Mouse (Mus musculus) thymus, adult 18-20 months (tissue): ENCODE data around the gene Chst13.

ENCODE experiments used
- DNase-seq, 2 experiments: peaks; one replicate each; pipeline ENCODE4 v3.0.0; 2022; ENCODE audit warnings: mixed read lengths in 2 of 2

Gene Chst13

GRCm38 (mm10) chr6:90319475-90320191 lies 5.4 kb downstream of the Chst13 start:
- DNase-seq: no peak

DNA sequence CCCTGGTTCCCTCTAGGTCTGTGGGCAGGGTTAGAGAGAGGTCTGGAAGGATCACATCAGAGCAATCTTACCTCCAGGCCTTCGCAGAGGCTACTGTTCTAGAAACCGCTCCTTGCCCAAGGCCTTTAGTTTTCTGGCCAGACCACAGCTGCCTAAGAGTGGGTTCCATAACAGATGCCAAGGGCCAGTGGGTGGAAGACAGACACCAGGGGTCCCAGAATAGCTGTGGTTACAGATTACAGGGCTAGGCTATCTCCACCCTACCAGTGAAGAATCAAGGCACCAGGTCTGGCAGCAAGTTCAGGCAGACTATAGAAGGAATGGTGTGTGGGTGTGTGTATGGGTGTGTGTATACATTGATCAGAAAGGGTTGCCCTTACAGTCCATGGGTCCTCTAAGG lies 6.0 kb downstream of the Chst13 start:
- no peak for DNase-seq

DNA sequence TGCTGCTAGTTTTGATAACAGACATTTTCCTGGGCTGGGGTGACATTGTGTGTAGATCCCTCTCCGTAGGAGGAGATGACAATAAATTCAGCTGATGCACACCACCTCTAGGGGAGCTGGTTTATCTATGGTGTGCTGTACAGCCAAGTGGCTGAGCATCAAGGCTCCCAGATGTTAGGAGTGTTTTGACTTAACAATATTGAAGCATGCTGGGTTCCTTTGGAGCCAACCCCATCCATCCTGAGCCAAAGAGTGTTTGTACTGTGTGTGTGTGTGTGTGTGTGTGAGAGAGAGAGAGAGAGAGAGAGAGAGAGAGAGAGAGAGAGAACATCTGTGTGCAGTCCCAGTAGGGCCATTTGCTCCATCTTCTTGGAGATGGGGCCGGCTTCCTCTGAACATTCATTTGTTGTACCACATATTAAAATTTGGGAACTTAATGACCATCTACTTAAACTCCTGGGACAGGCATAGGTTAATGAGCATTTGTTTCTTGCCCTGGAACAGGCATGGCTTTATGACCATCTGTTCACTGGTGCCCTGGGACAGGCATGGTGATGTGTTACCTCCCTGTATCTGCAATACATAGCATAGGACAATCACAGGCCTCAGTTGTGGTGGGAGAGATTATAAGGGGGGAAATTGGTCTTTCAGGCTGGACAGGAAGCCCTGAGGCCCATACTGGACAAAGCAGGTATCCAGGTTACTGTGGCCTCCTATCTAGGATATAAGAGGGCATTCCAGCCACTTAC lies 7.3 kb downstream of the Chst13 start:
- no peak for DNase-seq

DNA sequence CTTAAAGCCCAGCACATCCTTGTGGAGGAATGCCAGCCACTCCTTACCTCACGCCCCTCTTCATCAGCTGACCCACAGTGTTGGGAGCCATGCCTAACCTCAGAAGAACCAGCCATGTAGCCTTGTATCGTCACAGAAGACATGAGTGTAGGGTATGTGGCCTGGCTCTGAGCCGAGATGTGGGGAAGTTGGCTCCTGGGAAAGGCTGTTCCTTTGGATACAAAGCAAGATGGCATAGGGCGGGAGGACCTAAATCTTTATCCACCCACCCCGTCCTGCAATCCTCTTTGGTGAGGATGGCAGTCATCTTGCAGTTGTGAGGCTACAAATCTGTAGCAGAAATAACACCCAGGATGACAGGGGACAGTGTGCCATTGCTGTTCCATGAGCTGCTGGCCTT lies 9.0 kb downstream of the Chst13 start:
- no peak for DNase-seq

DNA sequence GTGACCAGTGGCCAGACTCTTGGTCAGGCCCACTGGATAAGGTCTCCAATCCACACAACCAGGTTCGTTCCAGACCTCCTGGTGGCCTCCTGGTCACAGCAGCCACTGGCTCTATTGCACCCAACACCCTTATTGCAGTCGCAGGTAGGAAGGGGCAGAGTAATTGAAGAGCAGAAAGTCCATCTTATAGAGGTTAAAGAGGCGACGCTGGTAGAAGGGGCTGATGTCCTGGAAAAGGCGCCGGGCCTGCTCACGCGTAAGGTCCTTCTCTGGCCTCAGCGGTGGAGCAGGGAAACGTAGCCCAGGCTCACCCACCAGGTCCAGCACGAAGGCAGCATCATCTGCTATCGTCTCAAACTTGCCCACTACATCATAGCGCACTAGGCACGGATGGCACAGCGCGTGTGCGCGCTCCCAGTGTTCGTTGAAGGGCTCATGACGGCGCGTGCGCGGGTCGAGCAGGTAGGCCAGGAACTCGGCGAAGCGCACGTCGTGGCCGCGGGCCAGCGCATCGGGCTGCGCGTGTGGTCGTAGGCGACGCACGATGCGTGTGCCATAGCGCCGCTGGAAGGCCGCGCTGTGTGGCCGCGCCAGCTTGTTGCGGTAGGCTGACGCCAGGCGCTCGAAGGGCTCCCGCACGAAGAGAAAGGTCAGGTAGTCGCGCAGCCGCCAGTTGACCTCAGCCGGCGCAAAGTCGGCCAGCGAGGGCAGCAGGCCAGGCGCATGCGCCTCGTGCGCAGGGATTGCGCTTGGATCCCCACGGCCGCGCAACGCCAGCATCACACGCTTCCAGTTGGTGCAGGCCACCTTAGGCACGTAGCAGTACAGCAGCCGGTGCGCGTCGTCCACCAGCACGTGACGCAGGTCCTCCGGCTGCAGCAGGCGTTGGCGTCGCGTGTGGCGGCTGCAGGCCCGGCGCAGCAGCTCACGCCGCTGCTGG lies 15.9 kb downstream of the Chst13 start:
- DNase-seq: no peak

DNA sequence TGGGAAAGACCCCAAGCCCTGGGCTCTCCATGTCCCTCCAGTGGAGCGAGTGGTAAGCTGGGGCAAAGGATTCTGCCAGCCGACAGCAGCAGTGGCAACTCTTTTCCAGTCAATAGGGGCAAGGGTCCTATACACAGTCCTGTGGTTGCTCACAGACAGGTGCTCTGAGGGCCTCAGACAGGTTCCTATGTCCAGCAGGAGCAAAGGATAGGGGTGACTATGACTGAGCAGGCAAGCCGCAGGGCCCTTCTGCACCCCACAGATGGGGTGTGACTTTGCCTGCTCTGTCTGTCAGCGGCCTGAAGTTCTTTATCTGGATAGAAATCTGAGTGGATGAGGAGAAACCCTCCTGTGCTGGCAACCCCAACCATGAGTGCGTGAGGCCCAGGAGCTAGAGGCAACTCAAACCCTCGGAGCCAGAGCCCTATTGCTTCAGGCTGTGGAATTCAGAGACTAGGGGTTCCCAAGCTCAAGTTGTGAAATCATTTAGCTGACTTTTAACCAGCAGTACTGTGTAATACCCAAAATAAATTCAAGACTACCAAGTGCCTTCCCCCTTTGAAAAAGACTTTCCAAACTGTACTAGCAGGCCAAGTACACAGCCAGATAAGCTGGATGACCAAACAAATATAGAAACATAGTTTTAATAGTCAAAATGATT lies 18.5 kb downstream of the Chst13 start:
- DNase-seq: no peak

DNA sequence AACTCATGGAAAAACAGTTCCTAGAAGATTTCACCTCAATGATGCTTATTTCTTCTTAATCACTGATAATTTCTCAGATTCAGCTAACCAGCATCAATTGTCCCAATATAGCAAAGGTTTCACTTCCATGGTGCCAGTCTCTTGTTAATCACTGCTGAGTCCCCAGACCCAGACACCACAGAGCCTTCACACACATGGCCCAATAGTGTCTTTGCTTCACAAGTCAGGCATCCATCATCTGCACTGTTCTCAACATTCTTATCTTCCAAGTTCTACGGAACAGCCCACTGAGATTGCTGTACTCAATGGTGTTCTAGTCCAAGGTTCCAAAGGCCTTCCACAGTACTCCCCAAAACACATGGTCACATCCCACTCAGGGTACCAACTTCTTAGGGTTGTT lies 24.1 kb downstream of the Chst13 start, which contains the start of gene BC048671:
TSS of gene BC048671 (plus strand) at position 301 of the 400 bp plus-strand sequence.
- DNase-seq: no peak

DNA sequence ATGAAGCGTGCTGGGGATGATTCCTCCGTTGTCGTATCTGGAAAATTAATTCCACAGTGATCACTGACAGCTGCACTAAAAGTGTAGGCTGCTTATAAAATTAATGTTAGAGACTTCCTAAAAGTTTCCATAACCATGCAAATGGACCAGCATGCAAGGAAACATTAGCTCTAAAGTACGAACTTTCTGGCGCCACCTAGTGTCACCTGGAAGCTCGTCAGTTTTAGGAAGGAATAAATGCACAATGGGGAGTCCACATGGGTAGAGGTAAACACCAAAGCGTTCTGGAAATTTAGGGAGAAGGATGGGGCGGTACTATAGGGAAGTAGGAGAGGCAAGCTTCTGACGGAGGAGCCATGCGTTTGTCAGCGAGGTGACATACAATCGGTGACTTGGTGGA lies 36.7 kb downstream of the Chst13 start:
- no peak for DNase-seq
